Comparison of ENCODE assay signal across 18 mouse cellular contexts in the genomic region with DNA sequence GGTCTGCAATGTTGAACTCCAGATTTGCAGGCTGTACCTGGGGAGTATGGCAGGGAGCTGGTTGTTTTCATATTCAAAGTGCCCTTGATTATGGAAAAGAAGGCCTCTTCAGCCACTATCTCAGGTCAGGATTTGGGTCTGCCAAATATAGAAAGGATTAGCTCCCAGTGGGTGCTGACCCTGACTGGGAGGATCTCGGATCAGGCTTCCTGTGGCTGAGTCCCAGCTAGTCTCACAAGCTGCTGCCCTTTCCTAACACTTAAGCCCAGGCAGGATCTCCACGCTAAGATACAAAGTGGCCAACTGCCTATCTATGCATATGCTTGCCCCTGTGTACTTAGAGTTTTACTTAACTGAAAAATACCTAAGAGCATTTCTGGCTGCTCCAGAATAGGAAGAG. TPM values are rescaled to one million over a fixed set of nuclear protein-coding genes. Genes with fewer than 3 reads are reported as not detected.
DNase-seq lines count a peak whose midpoint lies in the region; ATAC-seq and TF ChIP-seq lines count a peak whose summit lies in the region.
"Had no signal": no experiment of that assay in that cellular context is flagged by ENCODE, and none has a peak within 500 bp of the region (broad histone marks: within the 10 kb centered on the region; RNA-seq: fewer than 3 reads in every experiment).

No protein-coding gene starts in this region.

- no peaks in the 10 kb centered on the region for H3K36me3 ChIP-seq in kidney, adult 2 months (ENCODE audit: control insufficient read depth, insufficient read depth, low read length)
- H3K36me3 ChIP-seq in kidney, embryonic 16.5 days (ENCODE audit: insufficient read depth, low read length) = no peaks in the 10 kb centered on the region
- H3K36me3 ChIP-seq: embryonic facial prominence, embryonic 13.5 days; hindbrain, embryonic 10.5 days; limb, embryonic 15.5 days; midbrain, embryonic 10.5 days; neural tube, embryonic 13.5 days had no signal

- no peaks in the 10 kb centered on the region for H3K4me1 ChIP-seq in kidney, adult 2 months (ENCODE audit: control insufficient read depth, insufficient read depth, low read length)
- H3K4me1 ChIP-seq in kidney, embryonic 16.5 days (ENCODE audit: insufficient read depth, low read length) = peaks cover 15% of the 10 kb centered on the region

- no peaks in the 10 kb centered on the region for H3K9me3 ChIP-seq in kidney, embryonic 16.5 days (ENCODE audit: low read length)
- H3K9me3 ChIP-seq: embryonic facial prominence, embryonic 13.5 days; hindbrain, embryonic 10.5 days; limb, embryonic 15.5 days; midbrain, embryonic 10.5 days; neural tube, embryonic 13.5 days had no signal

- TF ChIP-seq CTCF in gastrocnemius, adult 2 months (IDR thresholded peaks at IDR 0.05) = no peak
- no peak for TF ChIP-seq CTCF in kidney, adult 2 months (conservative IDR thresholded peaks at IDR 0.05; ENCODE audit: insufficient read depth, insufficient read length, low read depth, low read length)

- intact Hi-C loops in gastrocnemius, adult 2 months (cut with DNase I) = no loop called here
- intact Hi-C loops in gastrocnemius, postnatal 36 days (cut with DNase I) = no loop called here

- no peak overlapping the region for H3K9ac ChIP-seq in kidney, embryonic 16.5 days (replicated peaks; ENCODE audit: low read length)
- H3K9ac ChIP-seq: limb, embryonic 15.5 days; liver, postnatal 0 days had no signal

- 72% methylated on average over 2 of the region's 2 CpGs for WGBS in kidney, adult 2 months
- 53% methylated on average over 2 of the region's 2 CpGs for WGBS in kidney, embryonic 16.5 days

- ATAC-seq in kidney, embryonic 16.5 days (ENCODE audit: low FRiP score, low TSS enrichment) = no peak
- ATAC-seq: forebrain, embryonic 16.5 days; liver, postnatal 0 days had no signal

- DNase-seq in gastrocnemius, adult 2 months = no peak
- DNase-seq in gastrocnemius, postnatal 36 days = no peak
- DNase-seq in kidney, adult 2 months = peak; percentile 34
- DNase-seq in brain, adult 2 months (ENCODE audit: low read depth, low spot score) = peak; percentile 47
- peak; percentile 10 to 28 for DNase-seq in cerebellum, postnatal 36 days
- DNase-seq in urinary bladder, adult 18-20 months (ENCODE audit: low spot score in 2 of 2) = no peak
- DNase-seq: adrenal gland, postnatal 10 days; liver, postnatal 0 days; lung, postnatal 36 days; thymus, adult 18-20 months had no signal

- no peak for TF ChIP-seq POLR2A in kidney, adult 2 months (IDR thresholded peaks at IDR 0.05; ENCODE audit: low read depth, low read length)

- H3K27me3 ChIP-seq in kidney, adult 2 months (replicated peaks; ENCODE audit: control insufficient read depth, insufficient read depth, low read length) = no peaks in the 10 kb centered on the region
- H3K27me3 ChIP-seq in kidney, embryonic 16.5 days (ENCODE audit: insufficient read depth, low read length) = no peaks in the 10 kb centered on the region
- H3K27me3 ChIP-seq: limb, embryonic 15.5 days had no signal

- peak overlapping the region; percentile 15; the same call in 1 of the 2 replicates for H3K4me3 ChIP-seq in gastrocnemius, adult 2 months
- H3K4me3 ChIP-seq in kidney, adult 2 months (ENCODE audit: insufficient read depth, low read depth, low read length) = no peak overlapping the region
- H3K4me3 ChIP-seq in kidney, embryonic 16.5 days (ENCODE audit: low read length) = no peak overlapping the region
- H3K4me3 ChIP-seq: limb, embryonic 15.5 days had no signal

- H3K27ac ChIP-seq in gastrocnemius, adult 2 months = no peak overlapping the region
- H3K27ac ChIP-seq in kidney, adult 2 months (ENCODE audit: insufficient read depth, low read depth, low read length) = peak overlapping the region; percentile 45; the same call in 1 of the 2 replicates
- no peak overlapping the region for H3K27ac ChIP-seq in kidney, embryonic 16.5 days (ENCODE audit: low read length)
- H3K27ac ChIP-seq: embryonic facial prominence, embryonic 13.5 days; hindbrain, embryonic 10.5 days; limb, embryonic 15.5 days; midbrain, embryonic 10.5 days; neural tube, embryonic 13.5 days had no signal

- H3K4me2 ChIP-seq in kidney, embryonic 16.5 days (replicated peaks; ENCODE audit: low read depth, low read length) = no peak overlapping the region
- H3K4me2 ChIP-seq: limb, embryonic 15.5 days had no signal

RNA-seq across cellular contexts. Expression of a gene that starts 1.4 kb away (rescaled TPM):
- 1 to 10 TPM in 1 of 2 experiments, under 1 TPM in 1; 0.82 to 1.6 TPM for total RNA-seq in gastrocnemius, adult 2 months (2021)
- total RNA-seq in gastrocnemius, postnatal 36 days (2021) = 1 to 10 TPM; 1.1 to 1.4 TPM
- polyA plus RNA-seq in kidney, adult 2 months (2012; rRNA removed) = 4.6 and 4.8 TPM in 2 replicates
- 3.5 and 3.9 TPM in 2 replicates for polyA plus RNA-seq in kidney, embryonic 16.5 days (2015; fragmentation: Nextera tagmentation; extraction: Ambion mirVana)
- total RNA-seq: monocyte, adult 5-6 weeks had no signal

Comparison
In these comparisons a context has a peak if more than half of its experiments do, and no peak if none do; other contexts are left out.
1. DNase-seq: peak in kidney, adult 2 months (single experiment), brain, adult 2 months (single experiment) and cerebellum, postnatal 36 days (2 of 2); none in gastrocnemius, adult 2 months (single experiment), gastrocnemius, postnatal 36 days (0 of 2) and urinary bladder, adult 18-20 months (0 of 2).